Mouse (Mus musculus) macrophage (primary cell): ENCODE measurements around the gene Zmynd10. TPM values are rescaled to one million over a fixed set of nuclear protein-coding genes. Genes with fewer than 3 reads are reported as not detected.

Source experiments
- H3K27ac ChIP-seq: fragments of 350-480 bp; formaldehyde crosslinking; 2 replicates; pipeline ENCODE4 v1.9.0; 2021
- H3K36me3 ChIP-seq: fragments of 350-480 bp; formaldehyde crosslinking; 2 replicates; pipeline ENCODE4 v1.9.0; 2021; ENCODE audit errors: inconsistent target
- H3K4me3 ChIP-seq: fragments of 350-480 bp; formaldehyde crosslinking; 2 replicates; pipeline ENCODE4 v1.9.0; 2021; ENCODE audit errors: inconsistent target
- H3K79me2 ChIP-seq: fragments of 350-480 bp; formaldehyde crosslinking; 2 replicates; pipeline ENCODE4 v1.9.0; 2021; ENCODE audit errors: inconsistent target
- WGBS: methylation state at CpG from one replicate; pipeline ENCODE4 v1.1.7; 2026; ENCODE audit warnings: inconsistent platforms; ENCODE audit not compliant: missing documents; 5-methylcytosine and 5-hydroxymethylcytosine counted together
- polyA plus RNA-seq: library from polyadenylated mRNA; stranded (reverse); fragments of 250-400 nt; gene quantifications from 3 replicates; pipeline ENCODE4 v1.2.4, GENCODE M21; 2018; ENCODE audit warnings: inconsistent platforms

Gene Zmynd10
- polyA plus RNA-seq, 1 experiment from 2014 or later: not detected

DNA sequence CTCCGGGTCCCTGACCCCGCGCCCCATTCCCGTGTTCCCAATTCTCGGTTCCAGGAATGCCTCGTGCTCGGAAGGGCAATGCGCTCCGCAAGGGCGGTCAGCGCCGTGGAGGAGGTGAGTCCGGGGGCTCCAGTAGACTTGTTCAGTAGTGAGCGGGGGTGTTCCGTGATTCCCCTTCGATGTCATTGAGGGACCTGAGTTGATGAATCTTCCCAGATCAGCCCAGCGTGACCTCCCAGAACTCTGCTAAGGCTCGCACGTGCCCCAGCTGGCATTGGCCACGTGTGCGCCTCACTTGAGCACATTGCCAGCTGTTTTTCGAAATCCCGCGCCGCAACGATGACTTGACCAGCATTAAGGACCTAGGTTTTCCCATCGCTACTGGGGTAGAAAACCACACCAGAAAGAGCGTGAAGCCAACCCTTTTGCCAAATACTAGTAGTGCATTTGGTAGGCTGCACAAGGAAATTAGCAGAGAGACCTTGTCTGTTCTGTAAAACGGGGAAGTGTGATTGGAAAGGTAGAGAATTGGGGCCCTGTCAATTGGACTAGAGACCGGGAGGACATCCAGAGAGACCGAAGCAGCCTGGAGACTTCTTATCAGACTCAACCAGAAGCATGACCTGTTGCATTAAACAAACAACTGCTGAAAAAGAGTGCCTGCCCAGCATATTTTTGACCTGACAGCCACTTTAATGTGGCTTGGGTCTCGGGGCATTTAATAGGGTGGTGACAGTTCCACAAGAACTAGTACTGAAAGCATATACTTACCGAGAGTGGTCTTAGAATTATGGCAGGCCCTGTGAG, 40.9 kb downstream of the Zmynd10 start:
- Histone ChIP-seq H3K36me3 (peaks cover 16% of the 10 kb centered on the region; the same call in 1 of the 2 replicates), H3K4me3 (peak overlapping the region; percentile 63), H3K27ac (peak overlapping the region; percentile 32), H3K79me2 (peaks cover 13% of the 10 kb centered on the region; the same call in 1 of the 2 replicates)
- 3% methylated on average over 31 of the region's 33 CpGs for WGBS

DNA sequence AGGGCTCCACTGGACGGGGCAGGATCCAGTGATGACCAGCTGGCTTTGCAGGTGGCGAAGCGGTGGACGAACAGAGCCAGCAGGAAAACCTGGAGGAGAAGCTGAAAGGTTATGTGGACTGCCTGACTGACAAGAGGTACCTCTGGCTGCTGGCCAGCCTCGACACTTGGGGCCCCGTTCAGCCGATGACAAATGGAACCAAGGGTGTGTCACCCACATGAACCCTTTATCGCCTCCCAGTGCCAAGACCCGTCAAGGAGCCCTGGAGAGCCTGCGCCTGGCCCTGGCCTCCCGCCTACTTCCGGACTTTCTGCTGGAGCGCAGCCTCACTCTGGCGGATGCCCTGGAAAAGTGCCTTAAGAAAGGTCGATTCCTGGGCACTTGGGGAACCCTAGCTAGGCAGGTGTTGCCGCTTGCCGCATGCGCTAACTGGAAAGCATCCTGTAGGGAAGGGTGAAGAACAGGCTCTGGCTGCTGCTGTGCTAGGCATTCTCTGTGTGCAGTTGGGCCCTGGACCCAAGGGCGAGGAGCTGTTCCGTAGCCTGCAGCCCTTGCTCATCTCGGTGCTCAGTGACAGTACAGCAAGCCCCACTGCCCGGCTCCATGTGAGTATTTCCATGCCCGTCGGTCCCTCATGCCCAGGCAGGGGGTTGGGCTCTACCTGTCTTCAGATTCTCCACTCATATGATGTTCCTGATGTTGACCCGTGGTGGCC, 43.1 kb downstream of the Zmynd10 start:
- no peak overlapping the region for H3K27ac ChIP-seq
- 92% methylated on average over 25 of the region's 25 CpGs for WGBS
- peaks cover 13% of the 10 kb centered on the region; the same call in 1 of the 2 replicates for H3K79me2 ChIP-seq
- H3K36me3 ChIP-seq: peaks cover 16% of the 10 kb centered on the region; the same call in 1 of the 2 replicates
- no peak overlapping the region for H3K4me3 ChIP-seq

DNA sequence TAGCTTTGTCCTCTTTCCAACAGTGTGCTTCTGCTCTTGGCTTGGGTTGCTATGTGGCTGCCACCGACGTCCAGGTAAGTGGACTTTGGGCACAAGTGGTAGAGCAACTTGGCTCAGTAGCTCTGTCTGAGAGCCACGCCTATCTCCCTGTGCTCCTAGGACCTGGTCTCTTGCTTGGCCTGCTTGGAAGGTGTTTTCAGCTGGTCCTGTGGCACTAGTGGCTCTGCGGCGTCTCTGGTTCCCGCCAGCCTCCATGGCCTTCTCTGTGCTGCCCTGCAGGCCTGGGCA, 43.6 kb downstream of the Zmynd10 start:
- WGBS: 92% methylated on average over 6 of the region's 6 CpGs
- H3K27ac ChIP-seq: no peak overlapping the region
- H3K79me2 ChIP-seq: peaks cover 13% of the 10 kb centered on the region; the same call in 1 of the 2 replicates
- H3K4me3 ChIP-seq: no peak overlapping the region
- H3K36me3 ChIP-seq: peaks cover 16% of the 10 kb centered on the region; the same call in 1 of the 2 replicates

DNA sequence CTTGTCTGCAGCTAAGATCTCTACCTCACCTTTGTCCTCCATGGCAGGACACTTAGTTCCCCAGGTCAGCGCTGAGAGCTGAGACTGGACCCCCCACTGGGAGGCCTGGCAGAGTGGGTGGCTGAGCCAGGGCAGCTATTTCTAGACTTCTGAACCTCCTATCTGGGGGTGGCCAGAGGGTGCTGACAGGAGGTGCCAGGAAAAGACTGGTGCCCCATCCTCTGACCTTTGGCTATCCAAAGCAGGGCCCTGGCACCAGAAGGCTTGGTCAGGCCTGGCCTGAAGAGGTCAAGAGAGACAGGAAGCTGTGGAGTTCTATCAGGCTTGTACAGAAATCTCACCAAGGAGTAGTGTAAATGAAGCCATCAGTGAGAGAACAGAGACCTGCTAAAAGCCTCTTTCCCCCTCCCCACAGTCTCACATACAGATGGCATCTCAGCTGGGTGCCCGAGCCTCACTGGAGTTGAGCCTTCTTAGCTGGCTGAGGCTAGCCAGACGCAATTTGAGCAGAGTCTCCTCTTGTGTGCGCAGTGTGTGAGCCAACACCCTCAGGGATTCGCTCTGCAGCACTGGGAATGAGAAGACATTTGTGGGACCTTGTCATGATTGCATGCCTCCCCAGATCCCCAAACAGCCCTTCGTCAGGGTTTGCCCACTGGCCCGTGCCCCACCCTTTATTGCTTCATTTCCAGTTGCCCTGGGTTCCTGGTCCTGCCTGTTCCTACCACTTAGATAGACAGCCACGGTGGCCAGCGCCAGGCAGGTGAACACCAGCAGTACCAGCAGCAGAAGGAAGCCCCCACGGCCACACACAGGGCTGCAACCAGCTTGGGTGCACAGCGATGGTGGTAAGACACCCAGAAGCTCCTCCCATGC, 46.2 kb downstream of the Zmynd10 start:
- Histone ChIP-seq H3K4me3 (no peak overlapping the region), H3K27ac (no peak overlapping the region), H3K36me3 (peaks cover 16% of the 10 kb centered on the region; the same call in 1 of the 2 replicates), H3K79me2 (peaks cover 8% of the 10 kb centered on the region; the same call in 1 of the 2 replicates)
- WGBS: 83% methylated on average over 10 of the region's 11 CpGs

DNA sequence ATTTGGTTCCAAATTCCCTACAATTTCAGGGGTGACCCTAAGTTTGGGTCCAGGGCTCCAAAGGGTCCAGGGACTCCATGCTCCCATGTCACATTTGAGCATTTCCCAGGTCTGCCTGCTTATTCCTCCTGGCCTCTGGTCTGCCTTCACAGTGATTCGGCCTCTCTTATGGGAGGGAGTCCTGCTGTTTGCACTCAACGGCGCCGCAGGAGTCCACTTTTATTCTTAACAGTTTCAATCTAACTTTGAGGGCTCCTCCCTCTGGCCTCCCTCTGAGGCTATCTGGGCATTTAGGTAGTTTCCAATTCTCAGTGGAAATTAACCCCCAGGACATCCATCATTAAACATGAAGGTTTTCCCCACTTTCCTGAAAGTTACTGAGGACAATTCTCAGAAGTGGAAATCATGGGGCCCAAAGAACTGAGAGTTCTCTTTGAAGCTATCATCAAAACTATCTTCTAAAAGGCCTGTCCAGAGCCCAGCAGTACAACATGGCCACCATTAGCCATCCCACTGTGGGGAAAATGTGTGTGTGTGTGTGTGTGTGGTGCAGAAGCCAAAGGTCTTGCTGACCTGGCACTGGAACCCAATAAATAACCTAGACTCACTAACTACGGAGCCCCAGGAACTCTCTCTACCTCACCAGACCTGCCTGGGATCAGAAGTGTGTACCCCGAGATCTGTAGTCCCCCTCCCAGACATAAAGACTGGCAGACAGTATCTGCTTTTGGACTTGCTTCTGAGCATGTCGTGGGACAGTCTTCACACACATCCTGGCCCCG, 47.4 kb downstream of the Zmynd10 start:
- Histone ChIP-seq H3K79me2 (no peaks in the 10 kb centered on the region), H3K36me3 (peaks cover 16% of the 10 kb centered on the region; the same call in 1 of the 2 replicates), H3K4me3 (no peak overlapping the region), H3K27ac (no peak overlapping the region)
- WGBS: 97% methylated on average over 8 of the region's 8 CpGs

DNA sequence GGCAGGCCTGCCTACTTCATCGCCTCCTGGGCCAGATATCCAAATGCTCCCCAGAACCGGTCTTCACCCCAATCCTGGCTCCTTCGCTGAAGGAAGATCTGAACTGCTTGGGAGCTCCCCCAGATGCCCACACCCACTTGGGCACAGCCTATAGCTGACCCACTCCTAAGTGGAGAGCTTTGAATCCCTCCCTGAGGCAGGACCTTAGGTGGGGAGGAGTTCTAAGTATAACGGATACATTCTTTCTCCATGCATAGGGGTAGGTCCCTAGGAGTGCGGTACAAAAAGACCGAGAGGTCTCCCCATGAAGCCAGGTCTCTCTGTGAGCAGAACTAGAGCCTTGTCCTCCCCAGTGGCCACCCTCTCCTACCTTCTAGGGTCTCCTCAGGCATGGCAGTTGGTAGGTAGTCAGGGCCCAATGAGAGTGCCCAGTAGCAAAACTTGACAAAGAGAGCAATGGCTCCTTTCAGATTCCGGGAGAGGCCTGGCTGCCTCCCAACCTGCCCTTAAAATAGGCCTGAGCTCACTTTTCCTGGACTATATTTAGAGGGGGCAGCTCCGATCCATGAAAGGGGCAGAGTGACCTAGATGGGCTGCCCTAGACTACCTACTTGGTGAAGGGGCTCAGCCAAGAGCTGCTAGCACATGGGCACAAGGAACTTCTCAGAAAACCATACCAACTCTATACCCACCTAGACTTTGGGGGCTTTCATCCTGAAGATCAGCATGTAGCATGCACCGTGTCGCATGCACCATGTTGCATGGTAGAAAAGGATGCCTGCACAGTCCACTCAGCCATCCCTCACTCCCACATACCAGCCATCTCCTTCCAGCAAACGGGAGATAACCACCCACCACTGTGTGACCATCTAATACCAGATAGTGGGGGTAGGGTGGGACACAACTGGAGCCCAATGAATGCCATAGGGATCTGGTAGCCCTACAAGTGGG, 49.8 kb downstream of the Zmynd10 start:
- Histone ChIP-seq H3K27ac (no peak overlapping the region), H3K36me3 (peaks cover 6% of the 10 kb centered on the region; the same call in 1 of the 2 replicates), H3K79me2 (no peaks in the 10 kb centered on the region), H3K4me3 (no peak overlapping the region)
- WGBS: 94% methylated on average over 11 of the region's 11 CpGs

DNA sequence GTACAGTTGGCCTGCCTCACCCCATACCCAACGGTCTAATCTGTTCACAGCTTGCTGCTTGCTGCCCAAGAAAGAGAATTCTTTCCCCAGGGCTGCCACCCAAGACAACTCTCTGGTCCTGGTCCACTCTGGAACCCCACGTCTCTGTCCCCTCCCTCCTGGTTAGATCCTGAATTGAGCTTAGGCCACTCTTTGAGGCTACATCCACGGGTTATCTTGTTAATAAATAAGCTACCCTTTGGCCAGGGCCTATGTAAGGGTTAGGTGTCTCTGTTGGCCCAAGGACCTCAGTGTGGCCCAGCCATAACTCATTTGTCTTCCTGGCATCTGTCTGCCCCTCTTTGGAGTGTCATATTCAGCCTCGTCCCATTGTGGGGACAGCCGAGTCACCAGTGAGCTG, 51.3 kb downstream of the Zmynd10 start:
- Histone ChIP-seq H3K27ac (no peak overlapping the region), H3K36me3 (no peaks in the 10 kb centered on the region), H3K79me2 (no peaks in the 10 kb centered on the region), H3K4me3 (no peak overlapping the region)
- WGBS: 86% methylated on average over 5 of the region's 5 CpGs

DNA sequence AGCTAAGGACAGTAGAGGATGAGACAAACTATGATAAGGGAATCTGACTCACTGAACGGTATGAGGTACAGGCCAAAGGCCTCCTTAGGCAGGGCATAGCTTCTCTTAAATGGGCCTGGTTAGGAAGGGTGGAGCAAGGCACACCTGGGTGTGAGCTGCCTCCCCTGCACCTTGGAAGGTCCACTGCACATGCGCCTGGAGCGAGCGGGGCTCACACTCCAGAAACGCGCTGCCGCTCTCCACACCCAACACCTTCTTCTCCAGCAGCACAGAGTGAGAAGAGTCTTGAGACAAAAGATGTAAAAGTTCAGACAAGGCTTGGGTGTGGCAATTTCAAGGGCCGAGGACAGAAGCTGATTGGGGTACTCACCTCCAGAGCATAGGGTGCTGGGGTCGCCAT, 52.3 kb downstream of the Zmynd10 start:
- Histone ChIP-seq H3K79me2 (no peaks in the 10 kb centered on the region), H3K27ac (no peak overlapping the region), H3K4me3 (no peak overlapping the region), H3K36me3 (no peaks in the 10 kb centered on the region)
- 95% methylated on average over 9 of the region's 9 CpGs for WGBS

DNA sequence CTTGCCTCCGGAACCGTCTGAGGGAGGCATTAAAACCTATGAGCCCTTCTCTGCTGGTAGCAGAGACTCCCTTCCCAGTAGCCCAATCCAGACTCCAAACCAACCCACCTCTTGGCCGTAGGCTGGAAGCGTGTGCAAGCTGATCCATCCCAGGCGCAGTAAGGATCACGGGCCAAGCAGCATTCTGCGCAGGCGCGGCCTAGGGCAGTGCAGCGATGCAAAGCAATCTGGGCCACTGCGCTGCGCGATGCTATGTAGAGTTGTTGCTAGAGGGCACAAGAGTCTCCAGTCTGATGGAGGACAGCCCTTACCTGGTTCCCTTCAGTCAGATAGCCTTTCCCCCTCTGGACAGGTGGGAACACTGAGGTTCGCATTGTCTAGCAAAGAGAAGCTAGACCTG, 52.7 kb downstream of the Zmynd10 start:
- no peak overlapping the region for H3K27ac ChIP-seq
- no peak overlapping the region for H3K4me3 ChIP-seq
- H3K79me2 ChIP-seq: no peaks in the 10 kb centered on the region
- 86% methylated on average over 12 of the region's 14 CpGs for WGBS
- no peaks in the 10 kb centered on the region for H3K36me3 ChIP-seq

DNA sequence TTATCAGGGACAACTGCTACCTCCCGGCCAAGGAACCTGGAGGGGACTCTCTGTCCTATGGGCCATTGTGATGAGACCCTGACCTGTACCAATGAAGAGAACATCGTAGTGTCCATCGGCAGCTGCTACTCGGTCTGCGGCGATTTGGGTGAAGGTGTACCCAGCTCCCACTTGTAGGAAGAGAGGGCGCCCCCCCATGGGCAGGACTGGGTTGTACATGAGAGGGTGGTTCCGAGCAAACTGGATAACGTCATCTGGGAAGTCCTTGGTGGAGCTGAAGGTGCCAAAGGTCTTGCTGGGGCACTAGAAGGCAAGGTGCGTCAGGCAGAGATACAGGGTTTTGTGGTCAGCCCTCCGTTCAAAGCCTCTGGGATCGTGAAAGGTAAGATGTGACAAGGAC, 53.6 kb downstream of the Zmynd10 start:
- 73% methylated on average over 12 of the region's 12 CpGs for WGBS
- H3K79me2 ChIP-seq: no peaks in the 10 kb centered on the region
- no peak overlapping the region for H3K27ac ChIP-seq
- no peaks in the 10 kb centered on the region for H3K36me3 ChIP-seq
- H3K4me3 ChIP-seq: no peak overlapping the region
